Mouse (Mus musculus) kidney, embryonic 15.5 days (tissue): Measurements from ENCODE around the gene Cldn7. TPM values are rescaled to one million over a fixed set of nuclear protein-coding genes. Genes with fewer than 3 reads are reported as not detected.

Experiments used
- ATAC-seq: fragments of 200-750 bp; cut with Nextera tagmentation; replicated peaks from 2 replicates; pipeline ENCODE4 v1.8.0; 2017; ENCODE audit warnings: moderate TSS enrichment; ENCODE audit not compliant: low FRiP score
- H3K27ac ChIP-seq: fragments of 300-500 bp; sonication (generic); 2 replicates; pipeline ENCODE4 v1.5.1; 2015; ENCODE audit warnings: mild to moderate bottlenecking, inconsistent platforms
- H3K27me3 ChIP-seq: fragments of 300-500 bp; sonication (generic); 2 replicates; pipeline ENCODE4 v1.6.1; 2015; ENCODE audit warnings: inconsistent platforms
- H3K36me3 ChIP-seq: fragments of 300-500 bp; sonication (generic); 2 replicates; pipeline ENCODE4 v1.6.1; 2015; ENCODE audit warnings: inconsistent platforms
- H3K4me1 ChIP-seq: fragments of 300-500 bp; sonication (generic); 2 replicates; pipeline ENCODE4 v1.6.1; 2015; ENCODE audit warnings: inconsistent platforms
- H3K4me2 ChIP-seq: fragments of 300-500 bp; sonication (generic); 2 replicates; pipeline ENCODE4 v1.6.1; 2015; ENCODE audit warnings: moderate library complexity, mild to moderate bottlenecking, inconsistent platforms
- H3K4me3 ChIP-seq: fragments of 300-500 bp; sonication (generic); replicated peaks from 2 replicates; pipeline ENCODE4 v1.5.1; 2015; ENCODE audit warnings: mild to moderate bottlenecking, inconsistent platforms
- H3K9ac ChIP-seq: fragments of 300-500 bp; sonication (generic); 2 replicates; pipeline ENCODE4 v1.6.1; 2015; ENCODE audit warnings: mild to moderate bottlenecking, inconsistent platforms
- H3K9me3 ChIP-seq: fragments of 300-500 bp; sonication (generic); replicated peaks from 2 replicates; pipeline ENCODE4 v1.6.1; 2016; ENCODE audit warnings: inconsistent platforms
- WGBS: fragments of 180-500 bp; shearing (Covaris S2); methylation state at CpG from one replicate; pipeline ENCODE4 v1.1.7; 2015; ENCODE audit warnings: mixed read lengths; 5-methylcytosine and 5-hydroxymethylcytosine counted together
- polyA plus RNA-seq: library from polyadenylated mRNA; unstranded; fragments of >200 nt; fragmentation: Nextera tagmentation; extraction: Ambion mirVana; gene quantifications from 2 replicates; pipeline ENCODE4 v1.2.1, GENCODE M21; 2015

The Cldn7 gene
- polyA plus RNA-seq, 1 experiment from 2014 or later, result 178 TPM

DNA sequence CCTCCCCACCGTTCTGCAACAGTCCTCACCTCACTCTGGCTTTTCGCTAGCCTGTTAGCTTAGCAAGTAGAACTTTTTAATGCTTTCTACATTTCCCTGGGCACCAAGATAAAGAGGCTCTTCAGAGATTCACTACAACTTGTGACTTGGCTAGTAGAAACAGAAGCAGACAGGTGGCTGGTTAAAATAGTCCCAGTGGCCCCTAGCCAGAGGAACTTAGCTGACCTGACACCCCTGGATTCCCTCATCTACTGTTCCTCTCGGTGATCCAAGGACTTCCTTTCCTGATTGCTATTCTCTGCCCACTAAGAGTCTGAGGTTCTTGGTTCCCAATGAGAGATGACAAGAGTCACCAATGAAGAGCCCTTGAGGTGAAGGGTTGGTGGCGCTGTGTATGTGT is 18.8 kb downstream of the Cldn7 start:
- 82% methylated on average over 4 of the region's 4 CpGs for WGBS
- Histone ChIP-seq H3K4me1 (peaks cover 32% of the 10 kb centered on the region), H3K27ac (peak overlapping the region; percentile 100), H3K4me2 (peak overlapping the region; percentile 72), H3K9ac (peak overlapping the region; percentile 41; the same call in 1 of the 2 replicates), H3K9me3 (no peaks in the 10 kb centered on the region), H3K27me3 (no peaks in the 10 kb centered on the region), H3K36me3 (peaks cover 55% of the 10 kb centered on the region), H3K4me3 (peak overlapping the region; percentile 97)
- ATAC-seq, result no peak

DNA sequence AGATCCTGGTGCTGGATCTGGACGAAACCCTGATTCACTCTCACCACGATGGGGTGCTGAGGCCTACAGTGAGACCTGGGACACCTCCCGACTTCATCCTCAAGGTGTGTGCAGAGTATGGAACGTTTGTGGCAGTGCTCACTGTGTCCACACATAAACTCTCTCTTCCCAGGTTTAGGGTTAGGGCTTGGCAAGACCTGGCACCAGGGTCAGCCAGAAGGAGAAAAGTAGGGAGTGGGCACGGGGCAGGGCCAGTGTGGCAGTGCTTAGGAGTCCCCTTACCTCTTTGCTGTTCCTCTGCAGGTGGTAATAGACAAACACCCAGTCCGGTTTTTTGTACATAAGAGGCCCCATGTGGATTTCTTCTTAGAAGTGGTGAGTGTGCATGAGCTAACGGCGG is 19.9 kb downstream of the Cldn7 start:
- peaks cover 24% of the 10 kb centered on the region for H3K4me1 ChIP-seq
- no peak overlapping the region for H3K4me3 ChIP-seq
- H3K9ac ChIP-seq, result no peak overlapping the region
- no peaks in the 10 kb centered on the region for H3K27me3 ChIP-seq
- WGBS, result 89% methylated on average over 8 of the region's 8 CpGs
- no peaks in the 10 kb centered on the region for H3K9me3 ChIP-seq
- H3K36me3 ChIP-seq, result peaks cover 60% of the 10 kb centered on the region
- H3K27ac ChIP-seq, result no peak overlapping the region
- H3K4me2 ChIP-seq, result no peak overlapping the region
- ATAC-seq, result no peak

DNA sequence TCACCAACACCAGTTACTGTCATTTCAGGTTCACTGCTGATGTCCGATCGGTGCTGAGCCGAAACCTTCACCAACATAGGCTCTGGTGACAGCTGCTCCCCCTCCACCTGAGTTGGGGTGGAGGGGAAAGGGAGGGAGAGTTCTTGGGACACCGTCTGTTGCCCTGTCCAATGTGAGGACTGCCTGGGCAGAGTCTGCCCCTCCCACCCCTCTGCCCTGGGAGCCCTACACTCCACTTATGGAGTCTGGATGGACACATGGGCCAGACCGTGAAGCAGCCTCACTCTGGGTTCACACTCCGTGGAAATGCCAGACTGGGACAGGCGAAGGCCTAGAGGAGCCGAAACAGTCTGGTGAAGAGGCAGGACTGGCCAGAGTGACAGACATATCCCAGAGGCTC is 25.4 kb downstream of the Cldn7 start:
- Histone ChIP-seq H3K4me1 (peaks cover 24% of the 10 kb centered on the region), H3K27ac (peak overlapping the region; percentile 95), H3K9me3 (no peaks in the 10 kb centered on the region), H3K36me3 (peaks cover 74% of the 10 kb centered on the region), H3K27me3 (no peaks in the 10 kb centered on the region), H3K4me2 (no peak overlapping the region), H3K4me3 (no peak overlapping the region; the same call in 1 of the 2 replicates), H3K9ac (peak overlapping the region; percentile 64; the same call in 1 of the 2 replicates)
- ATAC-seq, result no peak
- WGBS, result 87% methylated on average over 8 of the region's 8 CpGs

DNA sequence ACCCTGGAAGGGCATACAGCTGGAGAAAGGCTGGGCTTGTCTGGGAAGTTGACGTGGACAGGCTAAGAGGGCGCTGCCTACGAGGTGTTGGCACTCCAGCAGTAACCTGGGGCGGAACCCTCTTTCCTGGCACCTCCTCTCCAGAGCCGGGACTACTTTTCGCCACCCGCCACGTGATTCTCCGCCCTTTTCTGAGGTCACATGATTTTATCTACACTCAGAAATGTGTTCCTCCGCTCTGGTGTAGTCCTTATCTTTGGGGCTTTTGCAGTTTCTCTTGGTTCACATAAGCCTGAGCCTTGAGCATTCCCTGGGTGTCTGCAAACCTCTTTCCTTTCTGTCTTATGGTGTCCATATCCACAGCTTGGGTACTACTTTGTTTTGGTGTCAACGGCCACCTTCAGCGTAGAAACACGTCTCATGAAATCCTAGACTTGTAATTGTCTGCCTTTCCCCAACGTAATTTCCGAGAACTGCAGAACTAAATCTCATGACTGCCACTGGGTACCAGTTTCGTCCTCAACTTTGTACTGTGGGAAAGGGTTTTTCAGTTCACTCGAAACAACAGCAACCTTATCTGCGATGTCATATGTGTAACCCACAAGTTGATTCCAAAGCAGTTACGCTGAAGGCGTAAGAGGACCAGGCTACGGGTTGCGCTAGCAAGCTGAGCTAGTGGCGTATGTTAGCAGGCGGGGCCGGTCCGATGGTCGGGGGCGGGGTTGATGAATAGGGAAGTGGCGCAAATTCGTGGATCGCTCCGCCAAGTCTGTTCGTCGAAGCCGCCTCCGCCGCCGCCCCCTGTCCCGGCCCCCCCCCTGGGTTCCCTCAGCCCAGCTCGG is 26.5 kb downstream of the Cldn7 start, which contains the start of gene Gabarap:
Gene Gabarap, plus strand, starts transcription at position 294 of the 842 bp plus-strand sequence.
- H3K9ac ChIP-seq, result peak within 1 kb of the TSS; percentile 64
- ATAC-seq, result peak; percentile 78
- no peaks in the 10 kb centered on the region for H3K9me3 ChIP-seq
- H3K4me1 ChIP-seq, result peaks cover 24% of the 10 kb centered on the region
- peaks cover 63% of the 10 kb centered on the region for H3K36me3 ChIP-seq
- H3K27ac ChIP-seq, result peak within 1 kb of the TSS; percentile 95
- H3K27me3 ChIP-seq, result no peaks in the 10 kb centered on the region
- H3K4me3 ChIP-seq, result peak within 1 kb of the TSS; percentile 59
- H3K4me2 ChIP-seq, result peak within 1 kb of the TSS; percentile 66
- under 1% methylated on average over 40 of the region's 40 CpGs for WGBS

DNA sequence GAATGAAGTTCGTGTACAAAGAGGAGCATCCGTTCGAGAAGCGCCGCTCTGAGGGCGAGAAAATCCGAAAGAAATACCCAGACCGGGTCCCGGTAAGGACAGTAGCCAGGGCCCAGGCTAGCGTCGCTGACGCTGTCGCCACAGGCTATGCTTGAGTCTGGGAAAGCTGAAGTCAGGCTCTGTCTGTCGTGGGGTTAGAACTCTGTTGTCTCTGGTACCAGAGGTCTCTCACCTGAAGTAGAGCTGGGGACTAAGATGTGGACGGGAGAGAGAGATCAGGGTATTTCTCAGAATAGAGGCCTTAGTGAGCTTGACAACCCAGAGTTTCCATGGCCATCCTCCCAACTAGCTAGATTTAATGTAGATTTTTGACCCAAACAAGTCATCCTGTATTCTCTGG is 27.1 kb downstream of the Cldn7 start:
- peak overlapping the region; percentile 66 for H3K4me2 ChIP-seq
- H3K9ac ChIP-seq, result peak overlapping the region; percentile 64
- ATAC-seq, result 0 out of 2 replicates have a peak, but pooled peaks have one; percentile 3
- under 1% methylated on average over 15 of the region's 15 CpGs for WGBS
- H3K27me3 ChIP-seq, result no peaks in the 10 kb centered on the region
- H3K36me3 ChIP-seq, result peaks cover 57% of the 10 kb centered on the region
- peak overlapping the region; percentile 95 for H3K27ac ChIP-seq
- H3K9me3 ChIP-seq, result no peaks in the 10 kb centered on the region
- H3K4me1 ChIP-seq, result peaks cover 24% of the 10 kb centered on the region
- H3K4me3 ChIP-seq, result peak overlapping the region; percentile 59

DNA sequence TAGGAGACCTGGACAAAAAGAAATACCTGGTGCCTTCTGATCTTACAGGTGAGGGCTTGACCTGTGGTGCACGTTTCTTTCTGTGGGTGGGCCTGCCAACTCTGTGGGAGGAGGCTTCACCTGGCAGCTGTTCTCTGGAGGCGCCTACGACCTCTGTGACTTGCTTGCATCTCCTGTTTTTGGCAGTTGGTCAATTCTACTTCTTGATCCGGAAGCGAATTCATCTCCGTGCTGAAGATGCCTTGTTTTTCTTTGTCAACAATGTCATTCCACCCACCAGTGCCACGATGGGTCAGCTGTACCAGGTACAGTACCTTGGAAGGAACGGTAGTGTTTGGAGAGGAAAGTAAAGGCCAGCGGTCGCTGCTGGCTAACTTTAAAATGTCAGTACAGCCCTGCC is 27.8 kb downstream of the Cldn7 start:
- Histone ChIP-seq H3K4me3 (peak overlapping the region; percentile 59), H3K9ac (peak overlapping the region; percentile 64), H3K9me3 (no peaks in the 10 kb centered on the region), H3K27me3 (no peaks in the 10 kb centered on the region), H3K4me2 (peak overlapping the region; percentile 66), H3K4me1 (peaks cover 26% of the 10 kb centered on the region), H3K27ac (no peak overlapping the region), H3K36me3 (peaks cover 50% of the 10 kb centered on the region)
- ATAC-seq, result no peak
- WGBS, result 77% methylated on average over 10 of the region's 10 CpGs

DNA sequence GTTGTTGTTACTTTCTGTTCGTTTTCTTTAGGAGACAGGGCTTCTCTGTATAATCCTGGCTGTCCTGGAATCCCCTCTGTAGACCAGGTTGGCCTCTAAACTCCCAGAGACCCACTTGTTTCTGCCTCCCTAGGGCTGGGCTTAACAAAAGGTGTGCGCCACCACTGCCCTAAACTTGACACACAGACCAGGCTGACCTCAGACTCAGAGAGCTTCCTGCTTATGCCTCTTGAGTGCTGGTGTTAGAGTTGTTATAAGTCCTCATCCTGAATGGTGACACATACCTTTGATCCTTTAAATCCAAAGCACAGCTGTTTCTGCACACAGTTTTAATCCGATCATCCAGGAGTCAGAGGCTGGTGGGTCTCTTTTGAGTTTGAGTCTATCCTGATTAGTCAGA is 28.4 kb downstream of the Cldn7 start:
- Histone ChIP-seq H3K9me3 (no peaks in the 10 kb centered on the region), H3K4me2 (peak overlapping the region; percentile 66), H3K36me3 (peaks cover 48% of the 10 kb centered on the region), H3K27me3 (no peaks in the 10 kb centered on the region), H3K4me3 (peak overlapping the region; percentile 59), H3K27ac (no peak overlapping the region), H3K9ac (peak overlapping the region; percentile 64; the same call in 1 of the 2 replicates), H3K4me1 (peaks cover 31% of the 10 kb centered on the region)
- WGBS, result 86% methylated on average over 3 of the region's 3 CpGs
- no peak for ATAC-seq

DNA sequence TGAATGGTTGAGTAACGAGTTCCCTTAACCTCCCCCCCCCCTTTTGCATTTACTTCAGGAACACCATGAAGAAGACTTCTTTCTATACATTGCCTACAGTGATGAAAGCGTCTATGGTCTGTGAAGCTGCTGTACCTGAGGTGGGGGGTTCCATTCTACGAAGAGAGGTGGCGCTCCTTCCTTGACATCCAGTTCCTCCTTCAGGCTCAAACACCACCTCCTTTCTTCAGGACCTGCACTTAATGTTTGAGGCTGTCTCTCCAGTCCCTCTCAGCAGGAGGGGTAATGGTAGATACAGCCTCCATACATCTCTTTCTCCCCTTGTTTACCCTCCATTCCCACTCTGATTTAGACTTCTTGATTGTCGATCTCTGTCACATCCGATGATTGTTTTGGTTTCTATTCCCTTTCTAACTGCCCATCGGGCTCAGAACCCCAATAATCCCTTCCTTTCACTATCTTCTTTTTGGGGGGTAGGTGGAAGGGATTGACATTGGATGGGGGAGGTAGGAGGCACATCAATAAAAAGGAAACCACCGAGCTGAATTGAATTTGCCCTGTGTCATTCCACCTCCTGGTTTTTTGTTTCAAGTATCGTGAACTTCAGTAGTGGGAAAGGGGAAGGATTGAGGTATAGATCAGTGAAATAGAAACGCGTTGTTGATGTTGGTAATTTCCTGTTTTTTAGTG is 30.0 kb downstream of the Cldn7 start:
- peak overlapping the region; percentile 1; the same call in 1 of the 2 replicates for H3K4me3 ChIP-seq
- no peak overlapping the region for H3K9ac ChIP-seq
- peak overlapping the region; percentile 59; the same call in 1 of the 2 replicates for H3K4me2 ChIP-seq
- WGBS, result 83% methylated on average over 11 of the region's 11 CpGs
- peaks cover 46% of the 10 kb centered on the region for H3K4me1 ChIP-seq
- no peaks in the 10 kb centered on the region for H3K27me3 ChIP-seq
- no peak for ATAC-seq
- peaks cover 48% of the 10 kb centered on the region for H3K36me3 ChIP-seq
- no peak overlapping the region for H3K27ac ChIP-seq
- no peaks in the 10 kb centered on the region for H3K9me3 ChIP-seq

DNA sequence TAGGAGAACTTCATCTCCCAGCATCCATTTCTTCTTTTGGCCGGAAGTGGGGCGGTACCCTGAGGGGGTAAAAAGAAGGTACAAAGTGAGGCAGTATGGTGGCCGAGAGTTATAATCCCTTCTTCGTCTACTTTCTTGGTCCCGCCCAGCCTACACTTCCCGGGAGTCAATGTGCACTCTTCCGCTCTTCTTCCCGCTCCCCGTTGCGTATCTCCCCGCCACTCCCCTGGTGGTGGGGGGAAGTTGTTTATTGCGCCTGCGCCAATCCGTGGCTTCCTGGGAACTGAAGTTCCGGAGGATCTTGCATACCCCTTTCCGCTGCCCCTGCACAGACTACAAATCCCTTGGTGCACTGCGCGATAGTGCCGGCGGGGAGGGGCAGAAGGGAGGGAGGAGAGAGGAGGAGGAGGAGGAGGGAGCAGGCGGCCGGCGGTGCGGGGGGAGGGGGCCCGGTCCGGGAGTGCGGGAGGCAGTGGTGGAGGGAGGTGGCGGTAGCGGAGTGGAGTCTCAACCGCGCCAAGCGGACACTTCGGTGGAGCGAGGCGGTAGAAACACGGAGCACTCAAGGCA is 30.9 kb downstream of the Cldn7 start, which contains the start of gene Phf23:
Gene Phf23, plus strand, starts transcription at position 387 of the 570 bp plus-strand sequence.
- peak within 1 kb of the TSS; percentile 59 for H3K4me2 ChIP-seq
- H3K36me3 ChIP-seq, result peaks cover 45% of the 10 kb centered on the region
- ATAC-seq, result peak; percentile 81
- WGBS, result under 1% methylated on average over 36 of the region's 36 CpGs
- peak within 1 kb of the TSS; percentile 95 for H3K9ac ChIP-seq
- H3K9me3 ChIP-seq, result no peaks in the 10 kb centered on the region
- peaks cover 46% of the 10 kb centered on the region for H3K4me1 ChIP-seq
- no peaks in the 10 kb centered on the region for H3K27me3 ChIP-seq
- peak within 1 kb of the TSS; percentile 85 for H3K4me3 ChIP-seq
- peak within 1 kb of the TSS; percentile 99 for H3K27ac ChIP-seq

DNA sequence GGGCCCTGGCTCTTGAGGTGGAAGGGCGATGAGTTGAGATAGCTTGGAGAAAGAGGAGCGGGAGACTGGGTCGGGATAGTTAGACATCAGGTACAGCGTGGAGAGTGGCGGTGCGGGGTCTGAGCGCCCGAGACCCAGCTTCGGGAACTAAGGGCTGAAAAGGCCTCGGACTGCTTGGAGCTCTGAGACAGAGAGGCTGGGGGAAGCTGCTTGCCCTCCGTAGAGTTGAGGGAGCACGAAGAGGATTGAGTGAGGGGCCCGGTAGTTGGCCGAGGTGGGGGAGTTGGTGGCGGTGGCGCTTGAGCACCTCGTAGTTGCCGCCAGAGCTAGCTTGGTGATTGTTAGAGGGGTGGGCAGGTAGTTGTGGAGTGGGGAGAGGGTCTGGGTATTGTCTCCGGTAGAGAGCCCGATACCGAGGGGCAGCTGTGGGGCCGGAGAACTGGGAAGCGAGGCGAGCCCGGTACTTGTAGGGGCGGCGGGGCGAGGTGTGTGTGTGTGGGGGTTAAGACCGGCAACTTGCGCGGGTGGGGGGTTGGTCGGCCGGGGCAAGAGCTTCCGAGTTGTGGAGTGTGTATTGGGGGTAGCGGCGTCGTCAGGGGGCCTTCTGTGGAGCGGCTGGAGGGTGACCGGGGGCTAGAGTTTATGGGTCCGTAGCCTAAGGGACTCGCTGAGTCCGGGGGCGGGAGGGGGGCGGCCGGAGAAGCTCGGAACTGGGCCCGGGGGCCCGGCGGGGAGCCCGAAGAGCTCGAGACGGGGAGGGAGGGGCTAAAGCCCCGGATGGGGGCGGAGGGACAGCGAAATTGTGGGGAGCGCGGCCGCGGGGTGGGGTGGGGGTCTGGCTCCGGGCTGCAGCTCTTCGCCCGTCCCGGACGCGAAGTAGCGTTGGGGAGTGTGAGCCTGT is 31.8 kb downstream of the Cldn7 start:
- under 1% methylated on average over 65 of the region's 66 CpGs for WGBS
- ATAC-seq, result peak; percentile 8
- H3K9ac ChIP-seq, result peak overlapping the region; percentile 95
- peaks cover 47% of the 10 kb centered on the region for H3K4me1 ChIP-seq
- peaks cover 44% of the 10 kb centered on the region for H3K36me3 ChIP-seq
- peak overlapping the region; percentile 59 for H3K4me2 ChIP-seq
- no peaks in the 10 kb centered on the region for H3K9me3 ChIP-seq
- peak overlapping the region; percentile 85 for H3K4me3 ChIP-seq
- peak overlapping the region; percentile 99 for H3K27ac ChIP-seq
- no peaks in the 10 kb centered on the region for H3K27me3 ChIP-seq

DNA sequence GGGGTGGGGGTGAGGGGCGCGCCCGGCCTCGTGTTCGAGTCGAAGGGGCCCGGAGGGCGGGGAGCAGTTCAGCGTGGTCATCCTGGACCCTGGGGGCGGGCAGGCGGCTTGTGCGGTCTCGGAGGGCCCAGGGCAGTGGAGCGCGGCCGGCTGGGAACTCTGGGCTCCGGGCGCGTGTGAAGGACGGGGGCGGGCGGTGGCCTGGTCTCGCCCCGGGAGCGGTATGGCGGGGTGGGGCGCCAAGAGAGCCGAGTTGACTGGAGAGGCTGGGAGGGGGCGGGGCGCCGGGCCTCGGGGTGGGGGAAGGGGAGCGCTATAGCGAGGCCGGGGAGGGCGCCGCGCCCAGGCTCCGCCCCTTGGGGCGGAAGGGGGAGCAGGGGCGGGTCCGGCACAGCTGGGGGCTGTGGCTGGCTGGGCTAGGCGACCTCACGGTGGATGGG is 32.5 kb downstream of the Cldn7 start:
- H3K4me1 ChIP-seq, result peaks cover 54% of the 10 kb centered on the region
- peak; percentile 72 for ATAC-seq
- no peaks in the 10 kb centered on the region for H3K9me3 ChIP-seq
- peak overlapping the region; percentile 95 for H3K9ac ChIP-seq
- WGBS, result under 1% methylated on average over 41 of the region's 44 CpGs
- peak overlapping the region; percentile 85 for H3K4me3 ChIP-seq
- H3K27ac ChIP-seq, result peak overlapping the region; percentile 99
- H3K27me3 ChIP-seq, result no peaks in the 10 kb centered on the region
- H3K36me3 ChIP-seq, result peaks cover 44% of the 10 kb centered on the region
- peak overlapping the region; percentile 59 for H3K4me2 ChIP-seq
